Mouse (Mus musculus) intestine, embryonic 16.5 days (tissue): ENCODE data around the gene Man2a2. TPM values are rescaled to one million over a fixed set of nuclear protein-coding genes. Genes with fewer than 3 reads are reported as not detected.
A peak's percentile ranks its signal among the peaks of the same experiment; 100 is the strongest.

Experiments
- ATAC-seq: fragments of 200-750 bp; cut with Nextera tagmentation; 2 replicates; pipeline ENCODE4 v1.8.0; 2017; ENCODE audit warnings: moderate TSS enrichment, moderate library complexity
- H3K27ac ChIP-seq: fragments of 300-500 bp; sonication (generic); 2 replicates; pipeline ENCODE4 v1.5.1; 2014; ENCODE audit warnings: mild to moderate bottlenecking, low read length
- H3K27me3 ChIP-seq: fragments of 300-500 bp; sonication (generic); replicated peaks from 2 replicates; pipeline ENCODE4 v1.6.1; 2014; ENCODE audit warnings: low read length, control low read depth, mixed read lengths; ENCODE audit not compliant: control insufficient read depth, insufficient read depth
- H3K36me3 ChIP-seq: fragments of 300-500 bp; sonication (generic); 2 replicates; pipeline ENCODE4 v1.6.1; 2014; ENCODE audit warnings: low read length, control low read depth; ENCODE audit not compliant: control insufficient read depth, insufficient read depth
- H3K4me1 ChIP-seq: fragments of 300-500 bp; sonication (generic); 2 replicates; pipeline ENCODE4 v1.6.1; 2014; ENCODE audit warnings: low read length, control low read depth, mixed read lengths; ENCODE audit not compliant: control insufficient read depth, insufficient read depth
- H3K4me2 ChIP-seq: fragments of 300-500 bp; sonication (generic); 2 replicates; pipeline ENCODE4 v1.6.1; 2014; ENCODE audit warnings: low read depth, low read length, control low read depth
- H3K4me3 ChIP-seq: fragments of 300-500 bp; sonication (generic); 2 replicates; pipeline ENCODE4 v1.5.1; 2014; ENCODE audit warnings: mild to moderate bottlenecking, low read length
- H3K9ac ChIP-seq: fragments of 300-500 bp; sonication (generic); 2 replicates; pipeline ENCODE4 v1.6.1; 2014; ENCODE audit warnings: low read depth, low read length
- H3K9me3 ChIP-seq: fragments of 300-500 bp; sonication (generic); 2 replicates; pipeline ENCODE4 v1.6.1; 2016; ENCODE audit warnings: low read length, control low read depth; ENCODE audit not compliant: control insufficient read depth
- whole genome bisulfite sequencing: fragments of 180-500 bp; shearing (Covaris S2); extraction: QIAGEN DNeasy Blood & Tissue Kit; methylation state at CpG from one replicate; pipeline ENCODE4 v1.1.7; 2014; 5-methylcytosine and 5-hydroxymethylcytosine counted together
- polyA plus RNA-seq: library from polyadenylated mRNA; unstranded; fragments of >200 nt; fragmentation: Nextera tagmentation; extraction: Ambion mirVana; gene quantifications from 2 replicates; pipeline ENCODE4 v1.2.1, GENCODE M21; 2015

The Man2a2 gene
- polyA plus RNA-seq: 8.0 and 10.0 TPM in 2 replicates

- Histone ChIP-seq H3K36me3 (peaks cover 4% of the 10 kb centered on the region; the same call in 1 of the 2 replicates), H3K4me3 (peak within 1 kb of the TSS; percentile 84), H3K4me2 (peak within 1 kb of the TSS; percentile 73), H3K27ac (peak within 1 kb of the TSS; percentile 86), H3K27me3 (no peaks in the 10 kb centered on the region), H3K9me3 (no peaks in the 10 kb centered on the region), H3K4me1 (peaks cover 15% of the 10 kb centered on the region), H3K9ac (peak within 1 kb of the TSS; percentile 85)
- 1% methylated on average over 68 of the region's 86 CpGs for WGBS
- ATAC-seq: peak; percentile 75
Observed at GRCm38 (mm10) chr7:80371041-80371751, at the start of gene Man2a2. TSS of gene Man2a2 (minus strand) at chr7:80371375.

GRCm38 (mm10) chr7:80420586-80420985 lies 49.4 kb upstream of the Man2a2 start:
- no peak for ATAC-seq
- WGBS: 91% methylated on average over 4 of the region's 4 CpGs

GRCm38 (mm10) chr7:80419278-80419677 lies 48.1 kb upstream of the Man2a2 start:
- no peaks in the 10 kb centered on the region for H3K27me3 ChIP-seq
- ATAC-seq: no peak
- peaks cover 6% of the 10 kb centered on the region; the same call in 1 of the 2 replicates for H3K4me1 ChIP-seq
- no peak overlapping the region for H3K9ac ChIP-seq
- no peak overlapping the region for H3K27ac ChIP-seq
- no peak overlapping the region for H3K4me2 ChIP-seq
- no peaks in the 10 kb centered on the region for H3K36me3 ChIP-seq
- no peaks in the 10 kb centered on the region for H3K9me3 ChIP-seq
- 29% methylated on average over 3 of the region's 3 CpGs for WGBS
- H3K4me3 ChIP-seq: no peak overlapping the region

More at GRCm38 (mm10) chr7:80420586-80420985, 49.4 kb upstream of the Man2a2 start:
- Histone ChIP-seq H3K4me2 (no peak overlapping the region), H3K27ac (no peak overlapping the region), H3K27me3 (no peaks in the 10 kb centered on the region), H3K9ac (no peak overlapping the region), H3K4me3 (no peak overlapping the region), H3K36me3 (no peaks in the 10 kb centered on the region), H3K9me3 (no peaks in the 10 kb centered on the region), H3K4me1 (peaks cover 6% of the 10 kb centered on the region; the same call in 1 of the 2 replicates)

GRCm38 (mm10) chr7:80418036-80418435 lies 46.9 kb upstream of the Man2a2 start:
- H3K4me2 ChIP-seq: no peak overlapping the region
- no peak overlapping the region for H3K27ac ChIP-seq
- no peaks in the 10 kb centered on the region for H3K27me3 ChIP-seq
- H3K9me3 ChIP-seq: no peaks in the 10 kb centered on the region
- H3K36me3 ChIP-seq: no peaks in the 10 kb centered on the region
- WGBS: 86% methylated on average over 3 of the region's 3 CpGs
- H3K9ac ChIP-seq: no peak overlapping the region
- no peak for ATAC-seq
- H3K4me3 ChIP-seq: no peak overlapping the region
- H3K4me1 ChIP-seq: peaks cover 3% of the 10 kb centered on the region; the same call in 1 of the 2 replicates

- Histone ChIP-seq H3K27me3 (no peaks in the 10 kb centered on the region), H3K4me1 (0 out of 2 replicates have a peak, but pooled peaks cover under 1% of the 10 kb centered on the region), H3K9ac (no peak overlapping the region), H3K4me3 (no peak overlapping the region), H3K4me2 (no peak overlapping the region), H3K9me3 (no peaks in the 10 kb centered on the region), H3K36me3 (no peaks in the 10 kb centered on the region), H3K27ac (no peak overlapping the region)
- no peak for ATAC-seq
Observed at GRCm38 (mm10) chr7:80417601-80418000, 46.4 kb upstream of the Man2a2 start.

- Histone ChIP-seq H3K9me3 (no peaks in the 10 kb centered on the region), H3K36me3 (no peaks in the 10 kb centered on the region), H3K27me3 (no peaks in the 10 kb centered on the region), H3K4me3 (no peak overlapping the region), H3K9ac (no peak overlapping the region), H3K27ac (no peak overlapping the region), H3K4me1 (no peaks in the 10 kb centered on the region), H3K4me2 (no peak overlapping the region)
- WGBS: 80% methylated on average over 7 of the region's 7 CpGs
- ATAC-seq: no peak
Observed at GRCm38 (mm10) chr7:80416969-80417368, 45.8 kb upstream of the Man2a2 start.

GRCm38 (mm10) chr7:80414303-80414855 lies 43.2 kb upstream of the Man2a2 start:
- Histone ChIP-seq H3K4me3 (no peak overlapping the region), H3K4me2 (no peak overlapping the region), H3K36me3 (no peaks in the 10 kb centered on the region), H3K27me3 (no peaks in the 10 kb centered on the region), H3K4me1 (no peaks in the 10 kb centered on the region), H3K27ac (no peak overlapping the region), H3K9me3 (no peaks in the 10 kb centered on the region), H3K9ac (no peak overlapping the region)
- 71% methylated on average over 7 of the region's 7 CpGs for WGBS
- no peak for ATAC-seq

GRCm38 (mm10) chr7:80413512-80414302 lies 42.5 kb upstream of the Man2a2 start:
- no peak for ATAC-seq

GRCm38 (mm10) chr7:80412781-80413180 lies 41.6 kb upstream of the Man2a2 start:
- ATAC-seq: no peak
- WGBS: 69% methylated on average over 5 of the region's 5 CpGs
- no peak overlapping the region for H3K27ac ChIP-seq
- no peak overlapping the region for H3K4me2 ChIP-seq
- H3K27me3 ChIP-seq: no peaks in the 10 kb centered on the region
- H3K36me3 ChIP-seq: no peaks in the 10 kb centered on the region
- no peaks in the 10 kb centered on the region for H3K9me3 ChIP-seq
- no peak overlapping the region for H3K9ac ChIP-seq
- H3K4me3 ChIP-seq: no peak overlapping the region
- H3K4me1 ChIP-seq: peaks cover under 1% of the 10 kb centered on the region

More at GRCm38 (mm10) chr7:80413512-80414302, 42.5 kb upstream of the Man2a2 start:
- no peak overlapping the region for H3K4me2 ChIP-seq
- no peaks in the 10 kb centered on the region for H3K27me3 ChIP-seq
- H3K4me1 ChIP-seq: no peaks in the 10 kb centered on the region
- WGBS: 79% methylated on average over 9 of the region's 9 CpGs
- H3K9me3 ChIP-seq: no peaks in the 10 kb centered on the region
- no peak overlapping the region for H3K4me3 ChIP-seq
- H3K36me3 ChIP-seq: no peaks in the 10 kb centered on the region
- no peak overlapping the region for H3K9ac ChIP-seq
- H3K27ac ChIP-seq: no peak overlapping the region
